14 mouse cellular contexts compared by ENCODE assay signal in genomic region chr3:34196451-34197162, GRCm38 (mm10).
DNase-seq lines count a peak whose midpoint lies in the region; ATAC-seq and TF ChIP-seq lines count a peak whose summit lies in the region.
"Had no signal": no experiment of that assay in that cellular context is flagged by ENCODE, and none has a peak within 500 bp of the region (broad histone marks: within the 10 kb centered on the region; RNA-seq: fewer than 3 reads in every experiment).

No protein-coding gene starts in this region.

- peak; percentile 20 for DNase-seq in embryonic facial prominence, embryonic 11.5 days (ENCODE audit: low spot score)
- DNase-seq in adrenal gland, postnatal 10 days = no peak
- no peak for DNase-seq in layer of hippocampus, adult 11-12 months (ENCODE audit: low spot score)
- DNase-seq: cerebellum, adult 2 months; left cerebral cortex, postnatal 4 days; lung, postnatal 36 days; right cerebral cortex, adult 18-20 months had no signal

- WGBS in intestine, embryonic 15.5 days = 35% methylated on average over 22 of the region's 22 CpGs
- WGBS in intestine, postnatal 0 days = 45% methylated on average over 22 of the region's 22 CpGs
- WGBS in embryonic facial prominence, embryonic 11.5 days = 35% methylated on average over 22 of the region's 22 CpGs
- WGBS in hindbrain, embryonic 15.5 days = 19% methylated on average over 22 of the region's 22 CpGs
- 13% methylated on average over 22 of the region's 22 CpGs for WGBS in neural tube, embryonic 13.5 days

- no peaks in the 10 kb centered on the region for H3K36me3 ChIP-seq in intestine, embryonic 15.5 days
- H3K36me3 ChIP-seq in intestine, postnatal 0 days (ENCODE audit: control insufficient read depth, insufficient read depth) = no peaks in the 10 kb centered on the region
- no peaks in the 10 kb centered on the region for H3K36me3 ChIP-seq in embryonic facial prominence, embryonic 11.5 days (replicated peaks; ENCODE audit: control insufficient read depth, insufficient read depth, low read depth, low read length)
- H3K36me3 ChIP-seq in hindbrain, embryonic 15.5 days = no peaks in the 10 kb centered on the region
- H3K36me3 ChIP-seq in neural tube, embryonic 13.5 days = no peaks in the 10 kb centered on the region
- H3K36me3 ChIP-seq: kidney, embryonic 15.5 days had no signal

- H3K9ac ChIP-seq in intestine, embryonic 15.5 days = no peak overlapping the region
- H3K9ac ChIP-seq in intestine, postnatal 0 days (ENCODE audit: low read depth, low read length) = no peak overlapping the region
- H3K9ac ChIP-seq in embryonic facial prominence, embryonic 11.5 days (replicated peaks; ENCODE audit: low read length) = no peak overlapping the region
- H3K9ac ChIP-seq in hindbrain, embryonic 15.5 days = no peak overlapping the region
- H3K9ac ChIP-seq in neural tube, embryonic 13.5 days = peak overlapping the region; percentile 56
- H3K9ac ChIP-seq: kidney, embryonic 15.5 days had no signal

- H3K9me3 ChIP-seq in intestine, embryonic 15.5 days = no peaks in the 10 kb centered on the region
- H3K9me3 ChIP-seq in intestine, postnatal 0 days (ENCODE audit: control insufficient read depth) = no peaks in the 10 kb centered on the region
- H3K9me3 ChIP-seq in embryonic facial prominence, embryonic 11.5 days (replicated peaks; ENCODE audit: control insufficient read depth, low read length) = no peaks in the 10 kb centered on the region
- H3K9me3 ChIP-seq in hindbrain, embryonic 15.5 days = no peaks in the 10 kb centered on the region
- no peaks in the 10 kb centered on the region for H3K9me3 ChIP-seq in neural tube, embryonic 13.5 days
- H3K9me3 ChIP-seq: kidney, embryonic 15.5 days had no signal

- H3K4me2 ChIP-seq in intestine, embryonic 15.5 days (replicated peaks) = no peak overlapping the region
- no peak overlapping the region for H3K4me2 ChIP-seq in intestine, postnatal 0 days (replicated peaks; ENCODE audit: low read depth)
- H3K4me2 ChIP-seq in embryonic facial prominence, embryonic 11.5 days (ENCODE audit: low read depth, low read length) = no peak overlapping the region
- peak overlapping the region; percentile 32 for H3K4me2 ChIP-seq in hindbrain, embryonic 15.5 days
- peak overlapping the region; percentile 47 for H3K4me2 ChIP-seq in neural tube, embryonic 13.5 days
- H3K4me2 ChIP-seq: kidney, embryonic 15.5 days had no signal

- H3K4me3 ChIP-seq in intestine, embryonic 15.5 days (replicated peaks) = peak overlapping the region; percentile 6; the same call in 1 of the 2 replicates
- no peak overlapping the region for H3K4me3 ChIP-seq in intestine, postnatal 0 days (ENCODE audit: low read depth, low read length)
- no peak overlapping the region for H3K4me3 ChIP-seq in embryonic facial prominence, embryonic 11.5 days (ENCODE audit: low read depth, low read length)
- peak overlapping the region; percentile 14 for H3K4me3 ChIP-seq in hindbrain, embryonic 15.5 days
- H3K4me3 ChIP-seq in neural tube, embryonic 13.5 days = peak overlapping the region; percentile 18
- H3K4me3 ChIP-seq: kidney, embryonic 15.5 days had no signal

- H3K27ac ChIP-seq in intestine, embryonic 15.5 days = no peak overlapping the region
- no peak overlapping the region for H3K27ac ChIP-seq in intestine, postnatal 0 days (ENCODE audit: low read depth, low read length)
- H3K27ac ChIP-seq in embryonic facial prominence, embryonic 11.5 days (replicated peaks; ENCODE audit: low read depth, low read length) = no peak overlapping the region
- no peak overlapping the region for H3K27ac ChIP-seq in hindbrain, embryonic 15.5 days (replicated peaks)
- peak overlapping the region; percentile 19; the same call in 1 of the 2 replicates for H3K27ac ChIP-seq in neural tube, embryonic 13.5 days (replicated peaks)
- H3K27ac ChIP-seq: kidney, embryonic 15.5 days had no signal

- ATAC-seq in intestine, embryonic 15.5 days = no peak
- ATAC-seq in intestine, postnatal 0 days = no peak
- ATAC-seq in embryonic facial prominence, embryonic 11.5 days (replicated peaks; ENCODE audit: insufficient number of reproducible peaks, low FRiP score, low TSS enrichment, low read depth) = no peak; the same call in 1 of the 2 replicates
- peak; percentile 31; the same call in 1 of the 2 replicates for ATAC-seq in hindbrain, embryonic 15.5 days (ENCODE audit: low FRiP score, low read depth)
- peak; percentile 12; the same call in 1 of the 2 replicates for ATAC-seq in neural tube, embryonic 13.5 days (ENCODE audit: low read depth)
- no peak for ATAC-seq in inflammation-experienced regulatory T-cells, adult 6 months
- ATAC-seq: activated CD4-positive, CD25-positive, alpha-beta regulatory T cell, adult 4 months had no signal

- TF ChIP-seq CTCF in intestine, postnatal 0 days (IDR thresholded peaks at IDR 0.05; ENCODE audit: low read depth) = no peak

- H3K27me3 ChIP-seq in intestine, embryonic 15.5 days (replicated peaks) = peaks cover 3% of the 10 kb centered on the region; the same call in 1 of the 2 replicates
- no peaks in the 10 kb centered on the region for H3K27me3 ChIP-seq in intestine, postnatal 0 days (replicated peaks; ENCODE audit: control insufficient read depth, insufficient read depth, low read length)
- H3K27me3 ChIP-seq in embryonic facial prominence, embryonic 11.5 days (ENCODE audit: control insufficient read depth, insufficient read depth, low read length) = no peaks in the 10 kb centered on the region
- peaks cover 2% of the 10 kb centered on the region; the same call in 1 of the 2 replicates for H3K27me3 ChIP-seq in hindbrain, embryonic 15.5 days
- H3K27me3 ChIP-seq in neural tube, embryonic 13.5 days = no peaks in the 10 kb centered on the region

- H3K4me1 ChIP-seq in intestine, embryonic 15.5 days (replicated peaks) = no peaks in the 10 kb centered on the region
- H3K4me1 ChIP-seq in intestine, postnatal 0 days (replicated peaks; ENCODE audit: control insufficient read depth, insufficient read depth, low read length) = no peaks in the 10 kb centered on the region
- H3K4me1 ChIP-seq in embryonic facial prominence, embryonic 11.5 days (ENCODE audit: control insufficient read depth, insufficient read depth, low read length) = no peaks in the 10 kb centered on the region
- peaks cover 11% of the 10 kb centered on the region for H3K4me1 ChIP-seq in hindbrain, embryonic 15.5 days (replicated peaks)
- peaks cover 23% of the 10 kb centered on the region for H3K4me1 ChIP-seq in neural tube, embryonic 13.5 days (replicated peaks)
- H3K4me1 ChIP-seq: kidney, embryonic 15.5 days had no signal

Comparison
In these comparisons a context has a peak if more than half of its experiments do, and no peak if none do; other contexts are left out.
1. H3K4me3 ChIP-seq: peak in intestine, embryonic 15.5 days (single experiment), hindbrain, embryonic 15.5 days (single experiment) and neural tube, embryonic 13.5 days (single experiment); none in intestine, postnatal 0 days (single experiment) and embryonic facial prominence, embryonic 11.5 days (single experiment).
2. ATAC-seq: peak in hindbrain, embryonic 15.5 days (single experiment) and neural tube, embryonic 13.5 days (single experiment); none in intestine, embryonic 15.5 days (single experiment), intestine, postnatal 0 days (single experiment), embryonic facial prominence, embryonic 11.5 days (single experiment) and inflammation-experienced regulatory T-cells, adult 6 months (single experiment).
3. H3K4me2 ChIP-seq: peak in hindbrain, embryonic 15.5 days (single experiment) and neural tube, embryonic 13.5 days (single experiment); none in intestine, embryonic 15.5 days (single experiment), intestine, postnatal 0 days (single experiment) and embryonic facial prominence, embryonic 11.5 days (single experiment).